Mouse (Mus musculus): ENCODE measurements around the gene Thsd7b.

GRCm38 (mm10) chr1:129764748-129765147 is 491.6 kb downstream of the Thsd7b start:
- no peak for TF ChIP-seq POLR2A (IDR thresholded peaks at IDR 0.05; ENCODE audit: borderline replicate concordance, control insufficient read depth, low read depth, low read length)
- no peak for TF ChIP-seq CTCF (IDR thresholded peaks at IDR 0.05; ENCODE audit: control insufficient read depth, insufficient read depth, low read length)

All from bone marrow, adult 2 months (tissue).